Mouse (Mus musculus) monocyte, adult 5-6 weeks (primary cell): ENCODE measurements at regions not wholly inside any gene's neighbourhood (a gene's known extent, or its start where the extent isn't known, plus 50 kb on each side); places are given as distances from the start of the nearest gene placed in this dataset.

Source experiments
- ATAC-seq: fragments of 153-309, 156-312 bp; replicated peaks from 2 replicates; pipeline ENCODE4 v1.8.0; 2017; ENCODE audit warnings: mild to moderate bottlenecking; ENCODE audit not compliant: low TSS enrichment, insufficient number of reproducible peaks, severe bottlenecking, poor library complexity, low FRiP score

GRCm38 (mm10) chr4:56507770-56508169 lies 232.1 kb upstream of the Gm26657 start:
- no peak for ATAC-seq

DNA sequence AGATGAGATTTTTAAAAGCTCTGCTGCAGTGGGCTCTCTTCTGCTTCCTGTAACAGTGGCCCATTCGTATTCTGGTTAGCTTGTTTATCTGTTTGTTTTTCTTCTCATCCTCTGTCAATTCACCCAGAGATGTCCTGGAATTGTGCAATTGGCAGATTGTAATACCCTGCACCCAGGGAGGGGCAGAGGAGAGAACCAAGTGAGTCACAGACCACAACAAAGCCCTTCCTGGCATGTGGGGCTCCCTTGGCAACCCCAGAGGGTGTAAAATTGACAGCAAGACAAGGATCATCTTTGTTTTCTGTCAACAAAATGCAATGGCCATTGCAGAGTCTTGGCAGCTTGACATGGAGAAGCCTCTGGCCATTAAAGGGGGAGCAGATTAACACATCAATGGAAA lies 233.1 kb upstream of the Gm26657 start:
- ATAC-seq: no peak

DNA sequence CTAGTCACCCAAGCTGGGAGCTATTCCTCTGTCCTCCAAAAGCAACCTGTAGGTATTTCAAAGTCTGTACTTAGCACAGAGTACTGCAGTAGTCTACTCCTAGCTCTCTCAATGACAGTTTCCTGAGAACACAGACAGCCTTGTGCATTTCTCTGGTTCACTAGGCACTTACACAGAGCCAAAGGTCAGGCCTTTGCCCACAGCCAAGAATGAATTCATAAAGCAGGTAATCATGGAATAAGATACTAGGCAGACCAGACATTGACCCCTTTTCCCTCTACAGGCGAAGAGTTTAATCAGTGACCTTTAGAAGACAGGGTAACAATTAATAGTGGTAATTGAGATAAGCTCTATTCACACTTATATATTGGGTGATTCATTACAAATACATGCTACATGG lies 233.8 kb upstream of the Gm26657 start:
- no peak for ATAC-seq

DNA sequence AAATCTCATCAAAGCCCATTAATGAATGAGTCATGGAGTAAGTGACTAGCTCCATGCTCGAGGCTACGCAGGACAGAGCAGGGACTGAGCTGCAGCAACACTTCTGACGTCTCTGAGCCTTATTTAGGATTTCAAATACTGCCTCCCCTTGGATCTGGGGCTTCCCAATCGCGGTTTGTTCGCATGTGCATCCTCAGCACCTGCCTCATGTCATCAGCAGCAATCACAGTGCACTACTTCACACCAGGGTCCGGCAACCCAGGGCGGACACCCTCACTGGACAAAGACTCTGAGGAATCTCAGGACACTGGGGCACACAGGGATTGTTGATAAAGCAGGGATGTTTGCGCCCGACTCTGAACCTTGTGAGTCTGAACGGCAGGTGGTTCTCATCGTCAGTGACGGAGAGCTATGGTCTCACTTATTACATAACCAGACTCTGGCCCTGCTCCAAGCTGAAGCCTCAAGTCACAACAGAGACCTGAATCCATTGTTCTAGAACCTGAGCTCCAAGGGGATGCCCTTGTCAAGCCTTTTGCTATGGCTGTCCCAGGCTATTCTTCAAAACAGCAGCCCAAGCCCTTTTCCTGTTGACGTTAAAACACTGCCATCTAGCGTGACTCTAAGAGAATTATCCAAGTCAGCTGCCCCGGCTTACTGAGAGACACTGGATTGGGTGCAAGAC lies 247.2 kb upstream of the Gm26657 start:
- ATAC-seq: no peak

DNA sequence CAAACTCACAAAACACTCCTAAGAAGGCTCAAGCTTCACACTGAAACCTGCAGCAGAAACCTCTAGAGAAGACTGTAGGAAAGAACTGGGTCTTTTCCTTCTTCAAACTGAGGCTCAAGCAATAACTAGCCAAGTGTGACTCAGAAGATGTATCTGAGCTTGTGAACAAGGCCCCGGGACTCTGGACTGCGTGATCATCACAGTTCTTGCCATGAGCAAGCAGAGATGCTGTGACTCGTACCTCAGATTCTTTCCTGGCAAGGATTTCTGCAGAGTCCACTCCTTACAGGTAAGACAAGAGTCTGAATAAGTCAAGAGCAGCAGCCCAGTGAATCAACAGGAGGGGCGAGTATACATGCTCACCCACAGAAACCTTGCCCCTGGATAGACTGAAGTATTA lies 250.5 kb upstream of the Gm26657 start:
- ATAC-seq: no peak

- ATAC-seq: no peak
Observed at GRCm38 (mm10) chr4:56483708-56484107, 256.2 kb upstream of the Gm26657 start.

DNA sequence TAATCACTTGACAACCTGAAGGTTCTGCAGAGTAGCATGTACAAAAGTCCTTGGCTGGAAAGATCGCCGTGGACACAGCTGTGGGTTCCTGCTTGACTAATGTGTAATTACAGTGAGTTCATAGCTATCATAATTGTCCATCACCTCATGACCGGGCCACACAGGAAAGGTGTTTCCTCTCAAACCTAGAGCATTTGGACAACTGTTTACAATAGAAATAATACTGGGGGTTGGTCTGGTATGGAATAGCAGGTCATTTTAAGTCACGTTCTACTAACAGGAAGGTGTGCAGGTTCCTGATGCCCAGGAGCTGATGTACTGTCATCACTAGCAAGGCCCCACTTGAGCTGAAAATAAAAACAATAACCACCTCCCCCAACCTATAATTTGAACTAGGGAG lies 283.1 kb upstream of the Gm26657 start:
- no peak for ATAC-seq

DNA sequence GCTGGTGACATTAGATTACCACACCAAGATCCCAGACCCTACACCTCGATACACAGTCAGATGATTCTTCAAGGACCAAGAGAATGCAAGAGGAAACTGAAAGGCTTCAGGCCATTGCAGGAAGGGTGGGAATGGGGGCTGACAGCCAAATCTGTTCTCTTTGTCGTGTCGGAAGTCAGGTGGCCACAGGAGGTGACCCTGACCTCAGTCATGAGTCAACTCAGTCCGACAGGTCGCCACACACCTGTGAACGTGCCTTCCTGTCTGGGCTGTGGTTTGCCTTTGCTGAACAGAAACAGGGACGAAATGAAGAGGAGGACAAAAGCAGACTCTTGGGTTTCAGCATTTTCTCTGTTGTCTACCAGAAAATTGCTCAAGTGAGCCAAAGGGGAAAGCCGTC lies 318.3 kb upstream of the Gm26657 start:
- no peak for ATAC-seq

- ATAC-seq: no peak
Observed at GRCm38 (mm10) chr4:56419122-56419913, 320.6 kb upstream of the Gm26657 start.

- ATAC-seq: no peak
Observed at GRCm38 (mm10) chr4:56411024-56411636, 328.7 kb upstream of the Gm26657 start.

DNA sequence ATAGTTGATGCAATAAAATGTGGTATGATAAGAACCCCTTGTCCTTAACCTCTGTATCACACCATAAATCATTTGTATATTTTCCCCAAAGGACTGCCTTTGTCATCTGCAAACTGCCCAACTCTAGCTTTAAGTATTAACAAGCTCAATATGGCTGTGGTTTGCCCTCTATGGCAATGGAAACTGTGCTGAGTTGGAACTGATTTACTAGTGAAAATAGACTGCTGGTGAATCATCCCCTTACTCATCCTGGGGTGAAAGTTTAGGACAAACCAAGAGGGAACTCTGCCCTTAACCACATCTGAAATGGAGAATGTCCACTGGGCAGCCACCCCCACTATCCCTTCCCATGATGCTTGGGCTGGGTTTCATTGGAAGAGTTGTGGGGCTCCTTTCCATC lies 346.1 kb upstream of the Gm26657 start:
- ATAC-seq: no peak

GRCm38 (mm10) chr4:56387051-56387450 lies 352.8 kb upstream of the Gm26657 start:
- ATAC-seq: no peak

DNA sequence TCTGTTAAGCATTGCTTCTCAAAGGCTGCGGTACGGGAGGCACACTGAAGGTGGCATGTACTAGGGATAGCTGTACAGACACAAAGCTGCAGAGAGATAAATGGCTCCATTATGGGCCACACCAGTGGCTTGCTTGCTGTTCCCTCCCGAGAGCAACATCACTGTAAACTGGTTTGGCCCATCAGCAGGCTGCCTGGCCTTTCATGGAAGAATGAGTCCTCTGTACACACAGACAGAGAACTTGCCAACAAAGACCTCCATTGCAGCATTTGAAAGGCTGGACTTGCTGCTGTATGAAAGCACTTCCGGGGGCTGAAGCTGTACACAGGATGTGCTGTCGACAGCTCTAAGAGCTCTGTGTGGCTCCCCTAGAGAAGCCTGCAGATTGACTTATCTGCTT lies 364.1 kb upstream of the Gm26657 start:
- no peak for ATAC-seq

- no peak for ATAC-seq
Observed at GRCm38 (mm10) chr4:56374466-56374865, 365.4 kb upstream of the Gm26657 start.

- no peak for ATAC-seq
Observed at GRCm38 (mm10) chr4:56373746-56374145, 366.1 kb upstream of the Gm26657 start.

GRCm38 (mm10) chr4:56373167-56373566 lies 366.7 kb upstream of the Gm26657 start:
- no peak for ATAC-seq

DNA sequence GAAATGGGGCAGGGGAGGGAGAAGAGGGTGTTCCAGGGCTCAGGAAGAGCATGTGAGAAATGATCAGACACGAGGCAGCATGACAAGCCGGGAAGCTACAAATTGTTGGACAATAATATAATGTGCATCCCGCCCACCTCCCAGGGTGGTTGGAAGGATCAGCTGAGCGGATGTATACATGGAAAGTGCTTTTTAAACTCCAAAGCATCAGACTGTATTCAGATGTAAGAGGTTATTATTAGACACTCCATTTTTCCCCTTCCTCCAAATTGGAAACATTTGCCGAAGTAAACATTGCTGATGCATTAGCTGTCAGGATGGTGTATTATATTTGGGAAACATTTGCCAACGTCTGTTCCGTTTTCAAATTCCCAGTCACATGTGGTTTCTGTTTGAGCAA lies 367.2 kb upstream of the Gm26657 start:
- no peak for ATAC-seq

- no peak for ATAC-seq
Observed at GRCm38 (mm10) chr4:56364594-56364993, 375.3 kb upstream of the Gm26657 start.

GRCm38 (mm10) chr4:56362121-56362520 lies 377.7 kb upstream of the Gm26657 start:
- no peak for ATAC-seq

GRCm38 (mm10) chr4:56349216-56349615 lies 390.7 kb upstream of the Gm26657 start:
- ATAC-seq: no peak
